Mouse (Mus musculus) G1E (cell line): ENCODE results near the gene Skint5.

Experiments
- CTCF ChIP-seq: IDR thresholded peaks from 2 replicates; pipeline ENCODE4 v1.5.1; 2012; ENCODE audit warnings: low read depth, low read length, inconsistent platforms, mixed read lengths
- GATA1 ChIP-seq: IDR thresholded peaks from 2 replicates; pipeline ENCODE4 v1.6.1; 2012; ENCODE audit warnings: borderline replicate concordance, low read length, inconsistent platforms, mixed read lengths
- GATA2 ChIP-seq: IDR thresholded peaks from 2 replicates; pipeline ENCODE4 v1.6.1; 2012; ENCODE audit warnings: low read depth, low read length, inconsistent platforms, borderline replicate concordance
- POLR2AphosphoS5 ChIP-seq: IDR thresholded peaks from 2 replicates; pipeline ENCODE4 v1.6.1; 2012; ENCODE audit warnings: low read depth, low read length, inconsistent platforms; ENCODE audit not compliant: insufficient replicate concordance
- TAL1 ChIP-seq: conservative IDR thresholded peaks from 2 replicates; pipeline ENCODE4 v1.6.1; 2012; ENCODE audit warnings: low read depth, low read length, inconsistent platforms, mixed read lengths

DNA sequence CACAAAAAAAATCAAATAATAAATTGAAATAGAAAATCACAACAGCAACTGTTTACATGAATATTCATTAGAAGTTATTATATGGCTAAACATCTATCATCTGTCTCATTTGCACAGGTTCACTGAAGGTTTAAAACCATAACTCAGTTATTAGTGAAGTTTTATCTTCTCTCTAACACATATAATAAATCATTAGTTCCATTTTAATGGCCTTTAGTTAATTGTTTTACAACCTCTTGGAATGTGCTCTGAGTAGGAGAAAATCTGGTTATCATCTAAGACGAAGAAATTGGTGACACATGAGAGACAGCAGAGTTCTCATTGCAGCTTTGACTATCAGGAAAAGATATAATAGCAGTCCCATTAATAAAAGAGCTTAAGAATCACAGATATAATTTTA is 235.1 kb downstream of the Skint5 start:
- no peak for TF ChIP-seq CTCF
- no peak for TF ChIP-seq GATA1
- TF ChIP-seq TAL1, result no peak
- TF ChIP-seq POLR2AphosphoS5, result no peak
- no peak for TF ChIP-seq GATA2
